Mouse (Mus musculus) forebrain, embryonic 13.5 days (tissue): ENCODE data around the gene Txk. TPM values are rescaled to one million over a fixed set of nuclear protein-coding genes. Genes with fewer than 3 reads are reported as not detected.

ENCODE experiments used
- ATAC-seq: fragments of 200-750 bp; cut with Nextera tagmentation; 2 replicates; pipeline ENCODE4 v1.8.0; 2017
- H3K27ac ChIP-seq: fragments of 300-500 bp; sonication (generic); 2 replicates; pipeline ENCODE4 v1.5.1; 2015; ENCODE audit warnings: inconsistent platforms, mild to moderate bottlenecking, moderate library complexity
- H3K27me3 ChIP-seq: fragments of 300-500 bp; sonication (generic); 2 replicates; pipeline ENCODE4 v1.6.1; 2015; ENCODE audit warnings: mild to moderate bottlenecking, inconsistent platforms
- H3K36me3 ChIP-seq: fragments of 300-500 bp; sonication (generic); 2 replicates; pipeline ENCODE4 v1.6.1; 2015; ENCODE audit warnings: mild to moderate bottlenecking, inconsistent platforms; ENCODE audit not compliant: poor library complexity, severe bottlenecking
- H3K4me1 ChIP-seq: fragments of 300-500 bp; sonication (generic); 2 replicates; pipeline ENCODE4 v1.6.1; 2015; ENCODE audit warnings: inconsistent platforms
- H3K4me2 ChIP-seq: fragments of 300-500 bp; sonication (generic); 2 replicates; pipeline ENCODE4 v1.6.1; 2015; ENCODE audit warnings: inconsistent platforms, mild to moderate bottlenecking, moderate library complexity
- H3K4me3 ChIP-seq: fragments of 300-500 bp; sonication (generic); 2 replicates; pipeline ENCODE4 v1.5.1; 2015; ENCODE audit warnings: mild to moderate bottlenecking, inconsistent platforms
- H3K9ac ChIP-seq: fragments of 300-500 bp; sonication (generic); 2 replicates; pipeline ENCODE4 v1.6.1; 2015; ENCODE audit warnings: mild to moderate bottlenecking, inconsistent platforms
- H3K9me3 ChIP-seq: fragments of 300-500 bp; sonication (generic); replicated peaks from 2 replicates; pipeline ENCODE4 v1.6.1; 2016; ENCODE audit warnings: inconsistent platforms
- WGBS: fragments of 180-500 bp; shearing (Covaris S2); methylation state at CpG from one replicate; pipeline ENCODE4 v1.1.7; 2015; 5-methylcytosine and 5-hydroxymethylcytosine counted together
- polyA plus RNA-seq: library from polyadenylated mRNA; unstranded; fragments of >200 nt; fragmentation: Nextera tagmentation; extraction: Ambion mirVana; gene quantifications from 2 replicates; pipeline ENCODE4 v1.2.1, GENCODE M21; 2015

The Txk gene
- 0.08 TPM in 1 of 2 replicates, not detected in the other for polyA plus RNA-seq

GRCm38 (mm10) chr5:72752585-72752984, at the start of gene Txk:
Txk (minus strand) TSS chr5:72752777.
- H3K4me2 ChIP-seq, result no peak within 1 kb of the TSS
- no peak within 1 kb of the TSS for H3K4me3 ChIP-seq
- H3K9ac ChIP-seq, result no peak within 1 kb of the TSS
- H3K27ac ChIP-seq, result no peak within 1 kb of the TSS
- peaks cover 6% of the 10 kb centered on the region; the same call in 1 of the 2 replicates for H3K4me1 ChIP-seq
- no peaks in the 10 kb centered on the region for H3K36me3 ChIP-seq
- H3K9me3 ChIP-seq, result no peaks in the 10 kb centered on the region
- no peaks in the 10 kb centered on the region for H3K27me3 ChIP-seq
- ATAC-seq, result no peak
- whole genome bisulfite sequencing, result 82% methylated on average over 5 of the region's 5 CpGs

GRCm38 (mm10) chr5:72798563-72798962, 46.0 kb upstream of the Txk start:
- ATAC-seq, result no peak
- no peaks in the 10 kb centered on the region for H3K27me3 ChIP-seq
- H3K4me3 ChIP-seq, result no peak overlapping the region
- H3K9ac ChIP-seq, result no peak overlapping the region
- WGBS, result 74% methylated on average over 4 of the region's 4 CpGs
- no peaks in the 10 kb centered on the region for H3K36me3 ChIP-seq
- no peak overlapping the region for H3K27ac ChIP-seq
- H3K9me3 ChIP-seq, result no peaks in the 10 kb centered on the region
- no peak overlapping the region for H3K4me2 ChIP-seq
- no peaks in the 10 kb centered on the region for H3K4me1 ChIP-seq

DNA sequence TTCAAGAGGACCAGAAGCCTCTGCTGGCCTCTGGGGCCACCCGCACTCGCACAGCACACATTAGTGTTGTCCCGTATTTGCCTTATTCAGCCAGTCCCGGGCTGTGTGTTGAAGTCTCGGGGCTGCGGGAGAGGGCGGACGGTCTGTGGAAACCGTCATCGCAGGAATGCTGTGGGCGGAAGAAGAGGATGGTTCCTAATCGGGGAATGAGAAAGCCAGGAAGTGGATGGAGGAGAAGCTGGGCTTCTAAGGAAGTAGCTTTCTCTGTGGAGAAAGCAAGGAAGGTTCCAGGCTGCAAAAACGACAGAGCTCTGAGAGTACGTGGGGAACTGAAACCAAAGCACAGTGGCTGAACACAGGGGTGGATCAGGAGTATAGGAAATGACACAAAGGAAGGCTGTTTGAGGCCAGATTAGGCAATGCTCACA, 43.6 kb upstream of the Txk start:
- 68% methylated on average over 14 of the region's 14 CpGs for WGBS
- no peak overlapping the region for H3K9ac ChIP-seq
- no peaks in the 10 kb centered on the region for H3K27me3 ChIP-seq
- no peaks in the 10 kb centered on the region for H3K9me3 ChIP-seq
- H3K4me1 ChIP-seq, result no peaks in the 10 kb centered on the region
- no peak overlapping the region for H3K4me2 ChIP-seq
- ATAC-seq, result no peak
- no peaks in the 10 kb centered on the region for H3K36me3 ChIP-seq
- no peak overlapping the region for H3K4me3 ChIP-seq
- H3K27ac ChIP-seq, result no peak overlapping the region

DNA sequence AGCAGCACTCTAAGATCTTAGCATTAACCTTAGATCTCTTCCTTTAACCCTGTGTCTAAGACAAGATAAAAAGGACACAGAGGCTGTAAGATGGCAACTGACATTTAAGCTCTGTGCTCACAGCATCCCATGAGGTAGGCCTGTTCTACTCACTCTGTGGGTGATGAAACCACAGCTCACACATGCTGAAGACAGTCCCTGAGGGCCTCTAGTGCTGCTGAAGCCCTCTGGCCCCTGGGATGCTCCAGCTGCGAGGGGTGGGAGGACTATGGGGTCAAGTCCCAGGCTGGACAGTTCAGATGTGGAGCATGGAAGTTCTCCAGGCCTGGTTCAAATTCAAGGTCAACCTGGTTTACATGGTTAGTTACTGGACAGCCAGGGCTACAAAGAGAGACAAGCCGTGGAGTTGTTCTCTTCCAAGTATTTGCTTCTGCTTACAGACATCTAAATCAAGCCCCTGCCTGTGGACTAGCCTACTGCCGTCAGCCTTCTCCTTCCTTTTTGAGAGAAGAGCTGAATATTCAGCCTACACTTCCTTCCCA, 40.8 kb upstream of the Txk start:
- no peak for ATAC-seq
- Histone ChIP-seq H3K27me3 (no peaks in the 10 kb centered on the region), H3K27ac (no peak overlapping the region), H3K9ac (no peak overlapping the region), H3K36me3 (no peaks in the 10 kb centered on the region), H3K4me1 (no peaks in the 10 kb centered on the region), H3K9me3 (no peaks in the 10 kb centered on the region), H3K4me3 (no peak overlapping the region), H3K4me2 (no peak overlapping the region)
- WGBS, result 95% methylated on average over 3 of the region's 3 CpGs

- no peak overlapping the region for H3K4me3 ChIP-seq
- H3K9me3 ChIP-seq, result no peaks in the 10 kb centered on the region
- H3K4me1 ChIP-seq, result no peaks in the 10 kb centered on the region
- H3K9ac ChIP-seq, result no peak overlapping the region
- no peak overlapping the region for H3K27ac ChIP-seq
- WGBS, result 11% methylated on average over 6 of the region's 6 CpGs
- no peaks in the 10 kb centered on the region for H3K27me3 ChIP-seq
- ATAC-seq, result no peak
- H3K4me2 ChIP-seq, result no peak overlapping the region
- H3K36me3 ChIP-seq, result no peaks in the 10 kb centered on the region
These were observed 39.2 kb upstream of the Txk start for GRCm38 (mm10) chr5:72791789-72792188.

- Histone ChIP-seq H3K4me3 (no peak overlapping the region), H3K27me3 (no peaks in the 10 kb centered on the region), H3K27ac (no peak overlapping the region), H3K4me1 (no peaks in the 10 kb centered on the region), H3K36me3 (no peaks in the 10 kb centered on the region), H3K4me2 (no peak overlapping the region), H3K9ac (no peak overlapping the region), H3K9me3 (no peaks in the 10 kb centered on the region)
- no peak for ATAC-seq
- WGBS, result 59% methylated on average over 4 of the region's 4 CpGs
These were observed 38.8 kb upstream of the Txk start for GRCm38 (mm10) chr5:72791386-72791785.

DNA sequence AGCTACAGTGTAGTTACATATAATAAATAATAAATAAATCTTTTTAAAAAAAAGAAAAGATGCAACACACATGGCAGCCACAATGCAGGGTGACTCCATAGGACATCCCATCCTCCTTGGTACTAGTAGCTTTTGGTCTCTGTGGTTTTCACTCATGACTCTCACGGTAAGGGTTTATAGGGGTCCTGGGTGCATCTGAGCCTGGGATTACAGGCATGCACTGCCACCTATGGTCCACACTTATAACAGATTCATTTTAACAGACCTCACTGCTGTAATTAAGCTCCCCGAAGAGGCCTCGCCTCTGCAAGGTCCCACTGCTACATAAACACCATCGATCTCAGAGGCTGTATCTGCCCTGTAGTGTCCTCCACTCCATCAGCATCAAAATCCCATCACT, 32.9 kb upstream of the Txk start:
- H3K4me3 ChIP-seq, result no peak overlapping the region
- no peak overlapping the region for H3K27ac ChIP-seq
- 83% methylated on average over 4 of the region's 4 CpGs for WGBS
- no peak overlapping the region for H3K4me2 ChIP-seq
- ATAC-seq, result no peak
- no peaks in the 10 kb centered on the region for H3K4me1 ChIP-seq
- no peak overlapping the region for H3K9ac ChIP-seq
- no peaks in the 10 kb centered on the region for H3K9me3 ChIP-seq
- no peaks in the 10 kb centered on the region for H3K36me3 ChIP-seq
- no peaks in the 10 kb centered on the region for H3K27me3 ChIP-seq

DNA sequence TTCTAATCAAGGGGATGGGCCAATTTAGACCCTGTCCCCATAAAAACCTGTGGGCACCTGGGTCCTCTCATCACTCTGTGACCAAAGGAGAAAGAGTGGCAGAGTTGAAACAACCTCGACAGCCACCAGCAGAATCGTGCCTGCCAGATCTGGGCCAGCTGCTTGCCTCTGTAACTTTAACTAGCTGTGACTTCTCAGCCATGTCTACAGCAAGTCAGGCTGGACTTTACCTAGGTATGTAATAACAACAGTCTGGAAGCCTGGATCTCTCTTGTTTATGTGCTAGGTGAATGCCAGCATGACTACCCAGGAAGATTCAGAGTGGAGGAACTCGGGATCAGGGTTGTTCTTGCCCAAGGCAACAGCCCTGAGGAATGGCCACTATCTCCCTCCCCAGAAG, 32.1 kb upstream of the Txk start:
- no peak overlapping the region for H3K27ac ChIP-seq
- 90% methylated on average over 3 of the region's 3 CpGs for WGBS
- H3K27me3 ChIP-seq, result no peaks in the 10 kb centered on the region
- H3K9me3 ChIP-seq, result no peaks in the 10 kb centered on the region
- no peaks in the 10 kb centered on the region for H3K36me3 ChIP-seq
- no peak overlapping the region for H3K4me3 ChIP-seq
- no peak overlapping the region for H3K9ac ChIP-seq
- ATAC-seq, result no peak
- no peaks in the 10 kb centered on the region for H3K4me1 ChIP-seq
- H3K4me2 ChIP-seq, result no peak overlapping the region

DNA sequence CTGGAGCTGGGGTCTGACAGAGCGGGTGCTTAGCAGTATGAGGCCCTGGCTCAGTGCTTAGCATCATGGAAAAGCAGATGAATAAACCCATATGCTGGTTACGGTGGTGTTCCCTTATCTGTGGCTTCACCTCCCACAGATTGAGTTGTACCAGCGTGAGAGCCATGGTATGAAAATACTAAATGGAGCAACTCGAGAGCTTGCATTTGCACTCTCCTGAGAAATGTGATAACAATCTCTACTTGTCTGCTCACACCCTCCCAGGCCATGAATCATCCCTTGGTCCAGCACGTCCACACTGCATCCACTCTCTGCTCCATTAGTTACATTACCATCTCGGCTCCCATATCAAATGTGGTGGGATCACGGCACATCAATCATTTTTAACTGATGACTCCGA, 31.4 kb upstream of the Txk start:
- Histone ChIP-seq H3K9me3 (no peaks in the 10 kb centered on the region), H3K27ac (no peak overlapping the region), H3K4me1 (no peaks in the 10 kb centered on the region), H3K27me3 (no peaks in the 10 kb centered on the region), H3K4me3 (no peak overlapping the region), H3K9ac (no peak overlapping the region), H3K36me3 (no peaks in the 10 kb centered on the region), H3K4me2 (no peak overlapping the region)
- no peak for ATAC-seq
- 92% methylated on average over 8 of the region's 8 CpGs for WGBS

DNA sequence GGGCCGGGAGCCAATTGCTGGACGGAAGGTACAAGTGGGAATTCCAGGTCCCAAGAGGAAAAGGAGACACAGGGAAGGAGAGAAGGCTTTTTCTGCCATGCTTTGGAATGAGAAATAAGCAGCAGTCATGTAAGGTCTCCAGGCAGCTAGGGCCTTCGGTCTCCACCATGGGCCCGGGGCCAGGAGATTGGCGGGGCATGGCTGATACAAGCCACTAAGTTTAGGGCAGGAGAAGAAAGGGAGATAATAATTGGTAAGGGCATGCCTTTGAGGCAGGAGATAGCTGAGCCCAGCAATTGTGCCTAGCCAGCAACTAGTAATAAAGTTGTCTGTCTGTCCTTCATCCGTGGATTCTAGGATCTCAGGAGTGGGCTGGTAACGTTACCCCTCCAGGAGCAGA, 30.5 kb upstream of the Txk start:
- ATAC-seq, result no peak
- WGBS, result 96% methylated on average over 7 of the region's 7 CpGs
- Histone ChIP-seq H3K4me2 (no peak overlapping the region), H3K9ac (no peak overlapping the region), H3K36me3 (no peaks in the 10 kb centered on the region), H3K27ac (no peak overlapping the region), H3K4me1 (no peaks in the 10 kb centered on the region), H3K4me3 (no peak overlapping the region), H3K9me3 (no peaks in the 10 kb centered on the region), H3K27me3 (no peaks in the 10 kb centered on the region)

DNA sequence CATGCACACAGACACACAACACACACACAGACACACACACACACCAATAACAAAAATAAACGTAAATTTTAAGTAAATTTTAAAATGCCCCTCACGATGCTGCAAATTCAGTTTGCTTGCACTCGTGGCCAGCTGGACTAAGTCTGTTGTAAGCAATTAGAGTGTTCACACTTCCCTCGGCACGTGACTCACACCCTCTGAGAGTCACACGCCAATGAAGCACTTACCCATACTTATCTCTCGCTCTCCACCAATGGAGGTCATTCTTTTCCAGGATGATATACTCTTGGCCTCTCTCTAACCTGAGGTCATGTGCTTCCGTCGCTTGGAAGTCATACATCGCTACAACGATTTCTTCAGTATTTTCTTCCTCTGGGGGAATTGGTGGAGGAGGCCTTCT, 29.2 kb upstream of the Txk start:
- H3K27me3 ChIP-seq, result no peaks in the 10 kb centered on the region
- no peak overlapping the region for H3K9ac ChIP-seq
- 84% methylated on average over 11 of the region's 11 CpGs for WGBS
- no peak overlapping the region for H3K27ac ChIP-seq
- ATAC-seq, result peak; percentile 36; the same call in 1 of the 2 replicates
- H3K36me3 ChIP-seq, result no peaks in the 10 kb centered on the region
- H3K4me3 ChIP-seq, result no peak overlapping the region
- H3K9me3 ChIP-seq, result no peaks in the 10 kb centered on the region
- H3K4me2 ChIP-seq, result no peak overlapping the region
- H3K4me1 ChIP-seq, result no peaks in the 10 kb centered on the region

DNA sequence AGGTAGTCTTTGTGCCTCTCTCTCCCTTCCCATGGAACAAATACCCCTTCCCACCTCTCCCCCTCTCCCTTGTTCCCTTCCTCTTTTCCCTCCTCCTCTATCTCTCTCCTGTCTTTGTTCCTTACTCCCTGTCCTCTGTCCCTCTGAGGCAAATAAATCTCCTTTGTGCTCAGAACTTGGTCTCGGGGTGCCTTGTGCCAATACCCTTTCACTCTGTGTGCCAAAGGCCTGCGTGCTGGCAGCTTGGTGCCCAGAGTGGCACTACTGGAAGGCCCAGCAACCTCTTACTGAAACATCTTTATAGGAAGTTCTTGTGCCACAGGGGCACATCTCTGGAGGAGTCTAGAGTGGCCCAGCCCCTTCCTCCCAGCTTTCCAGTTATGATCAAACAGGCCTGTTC, 24.0 kb upstream of the Txk start:
- 86% methylated on average over 2 of the region's 2 CpGs for WGBS
- Histone ChIP-seq H3K27me3 (no peaks in the 10 kb centered on the region), H3K27ac (no peak overlapping the region), H3K4me3 (no peak overlapping the region), H3K36me3 (no peaks in the 10 kb centered on the region), H3K4me2 (no peak overlapping the region), H3K9me3 (no peaks in the 10 kb centered on the region), H3K9ac (no peak overlapping the region), H3K4me1 (no peaks in the 10 kb centered on the region)
- no peak for ATAC-seq

DNA sequence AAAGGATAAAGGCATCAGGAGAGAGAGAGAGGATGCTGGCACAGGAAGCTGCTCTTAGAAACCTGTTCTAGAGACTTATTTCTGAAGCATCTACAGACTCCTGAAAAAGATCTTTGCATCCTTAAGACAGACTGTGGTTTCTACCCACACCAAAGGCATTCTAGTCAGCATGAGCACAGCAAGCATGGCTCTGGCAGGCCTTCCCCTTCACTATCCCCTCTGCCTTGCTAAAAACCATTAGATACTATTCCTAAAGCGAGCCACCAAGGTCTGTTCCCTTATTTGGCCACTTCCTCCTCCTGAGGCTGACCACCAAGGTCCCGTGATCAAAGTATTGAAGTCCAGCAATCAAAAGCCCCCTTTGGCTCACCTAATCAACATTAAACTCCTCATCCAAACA, 23.6 kb upstream of the Txk start:
- WGBS, result 72% methylated on average over 2 of the region's 2 CpGs
- ATAC-seq, result no peak

More for the DNA sequence above, 23.6 kb upstream of the Txk start:
- H3K4me2 ChIP-seq, result no peak overlapping the region
- no peak overlapping the region for H3K9ac ChIP-seq
- H3K4me1 ChIP-seq, result no peaks in the 10 kb centered on the region
- H3K36me3 ChIP-seq, result no peaks in the 10 kb centered on the region
- no peaks in the 10 kb centered on the region for H3K27me3 ChIP-seq
- no peak overlapping the region for H3K27ac ChIP-seq
- H3K4me3 ChIP-seq, result no peak overlapping the region
- H3K9me3 ChIP-seq, result no peaks in the 10 kb centered on the region
